Mouse (Mus musculus) bone marrow macrophage, adult 2 months (primary cell): ENCODE measurements around the gene Gm6904.
A peak's percentile ranks its signal among the peaks of the same experiment; 100 is the strongest.

ENCODE experiments used
- CTCF ChIP-seq: IDR thresholded peaks from 2 replicates; pipeline ENCODE4 v1.5.1; 2012; ENCODE audit warnings: low read depth, mild to moderate bottlenecking, low read length, moderate library complexity
- POLR2A ChIP-seq: IDR thresholded peaks from 2 replicates; pipeline ENCODE4 v1.6.1; 2012; ENCODE audit warnings: mild to moderate bottlenecking, low read depth, low read length, borderline replicate concordance

DNA sequence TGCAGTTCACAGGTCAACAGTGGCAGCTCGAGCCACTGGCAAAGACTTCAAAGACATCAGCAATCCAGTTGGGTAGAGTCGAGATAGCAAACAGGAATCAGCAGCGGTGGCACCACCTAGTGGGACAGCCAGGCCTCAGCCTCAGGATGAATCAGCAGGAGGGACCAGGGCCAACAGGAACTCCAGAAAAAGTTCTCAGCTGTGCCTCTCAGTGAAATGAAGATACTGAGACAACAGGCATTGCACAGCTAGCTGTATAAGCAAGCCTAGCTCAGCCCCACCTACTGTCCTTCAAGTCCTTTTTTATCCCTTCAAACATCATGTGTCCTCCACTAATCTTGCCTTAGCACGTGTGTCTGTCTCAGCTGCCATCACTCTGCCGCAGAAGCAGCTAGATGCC lies 28.0 kb downstream of the Gm6904 start:
- TF ChIP-seq CTCF (0 out of 2 replicates have a peak, but pooled peaks have one; percentile 17), POLR2A (no peak)
